Mouse (Mus musculus) T-helper 2 cell (primary cell): Measurements from ENCODE around the gene Mrpl24.
"Not testable (repeated sequence)": the region's sequence is repeated elsewhere in the genome, so short reads cannot be mapped to it uniquely, and the experiment has no call there.

ENCODE experiments used
- in situ Hi-C: fragments of 300-600 bp; cut with MboI, MseI; formaldehyde crosslinking; loops from one replicate; pipeline ENCODE4 v1.15.1; 2025; ENCODE audit warnings: high pct_unique_total_duplicates

Mrpl24 gene

GRCm38 (mm10) chr3:87919336-87920108 is at the start of gene Mrpl24:
Gene Mrpl24 (plus strand): TSS chr3:87919506.
- in situ Hi-C loops, result loop anchor here (10.0 kb wide), 1 partner anchor 1325 kb away; the partner anchor contains the start of genes Krtcap2 and Trim46

DNA sequence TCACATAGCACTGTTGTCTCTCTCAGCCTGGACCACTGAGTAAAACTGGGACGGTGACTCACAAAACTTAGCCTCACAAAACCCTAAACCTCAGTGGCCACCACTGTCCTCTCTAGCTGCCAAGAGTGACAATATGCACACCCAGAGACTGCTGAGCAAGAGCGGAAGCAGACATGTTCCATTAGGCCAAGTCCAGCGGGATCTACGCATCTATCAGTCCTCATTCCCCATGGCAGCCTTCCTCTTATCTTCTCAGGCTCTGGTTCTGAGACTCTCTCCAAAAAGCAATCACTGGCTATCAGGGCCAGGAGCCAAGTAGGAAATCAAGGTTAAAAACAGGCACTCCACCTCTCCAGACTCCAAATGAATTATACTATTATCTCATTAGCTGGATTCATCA is 41.6 kb upstream of the Mrpl24 start:
- in situ Hi-C loops, result no loop called here

GRCm38 (mm10) chr3:87884291-87884690 is 35.0 kb upstream of the Mrpl24 start:
- in situ Hi-C loops, result no loop called here

GRCm38 (mm10) chr3:87884708-87885251 is 34.5 kb upstream of the Mrpl24 start:
- in situ Hi-C loops, result no loop called here

GRCm38 (mm10) chr3:87885281-87886003 is 33.9 kb upstream of the Mrpl24 start, which contains the start of gene Prcc:
Gene Prcc (minus strand): TSS chr3:87885608.
- in situ Hi-C loops, result no loop called here

DNA sequence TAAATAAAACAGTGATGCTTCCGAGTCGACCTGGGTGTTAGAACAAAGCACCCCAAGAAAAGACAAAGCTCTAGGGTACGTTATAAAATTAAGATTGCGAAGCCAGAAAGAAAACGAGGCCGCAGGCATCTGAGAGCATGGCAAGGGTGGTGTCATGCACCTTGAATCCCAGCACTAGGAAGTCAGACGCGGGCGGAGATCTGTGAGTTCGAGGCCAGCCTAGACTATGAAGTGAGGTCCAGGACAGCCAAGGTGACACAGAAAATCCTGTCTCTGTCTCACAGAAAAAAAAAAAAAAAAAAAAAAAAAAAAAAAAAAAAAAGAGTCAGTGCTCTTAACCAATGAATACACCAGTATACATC is 33.3 kb upstream of the Mrpl24 start:
- in situ Hi-C loops, result no loop called here

GRCm38 (mm10) chr3:87886416-87886815 is 32.9 kb upstream of the Mrpl24 start:
- in situ Hi-C loops, result no loop called here

DNA sequence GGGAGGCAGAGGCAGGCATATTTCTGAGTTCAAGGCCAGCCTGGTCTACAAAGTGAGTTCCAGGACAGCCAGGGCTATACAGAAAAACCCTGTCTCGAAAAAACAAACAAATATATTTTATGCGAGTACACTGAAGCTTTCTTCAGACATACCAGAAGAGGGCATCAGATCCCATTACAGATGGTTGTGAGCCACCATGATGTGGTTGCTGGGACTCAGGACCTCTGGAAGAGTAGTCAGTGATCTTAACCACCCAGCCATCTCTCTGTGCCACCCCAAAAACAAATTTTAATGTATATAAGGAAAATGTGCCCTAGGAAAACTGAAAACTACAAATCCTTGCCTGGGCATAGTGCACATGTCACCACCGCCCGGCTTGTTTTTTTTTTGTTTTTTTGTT is 31.9 kb upstream of the Mrpl24 start:
- in situ Hi-C loops, result not testable (repeated sequence)

GRCm38 (mm10) chr3:87891481-87891880 is 27.8 kb upstream of the Mrpl24 start:
- in situ Hi-C loops, result no loop called here

- in situ Hi-C loops, result no loop called here
These were observed 25.9 kb upstream of the Mrpl24 start for GRCm38 (mm10) chr3:87893367-87893905.

DNA sequence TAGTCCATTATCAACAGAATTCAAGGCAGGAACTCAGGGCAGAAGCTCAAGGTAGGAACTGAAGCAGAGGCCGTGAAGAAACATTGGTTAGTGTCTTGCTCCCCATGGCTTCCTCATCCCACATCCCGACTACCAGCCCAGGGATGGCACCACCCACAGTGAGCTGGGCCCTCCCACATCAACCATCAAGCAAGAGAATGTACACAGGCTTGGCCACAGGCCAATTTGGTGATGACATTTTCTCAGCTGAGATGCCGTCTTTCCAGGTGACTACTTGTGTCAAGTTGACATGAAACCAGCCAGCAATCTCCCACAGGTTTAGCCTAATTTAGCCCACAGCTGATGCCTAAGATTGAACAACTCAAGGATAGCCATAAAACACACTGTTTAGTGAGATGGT is 20.0 kb upstream of the Mrpl24 start:
- in situ Hi-C loops, result no loop called here

- in situ Hi-C loops, result no loop called here
These were observed 19.5 kb upstream of the Mrpl24 start for GRCm38 (mm10) chr3:87899776-87900175.

DNA sequence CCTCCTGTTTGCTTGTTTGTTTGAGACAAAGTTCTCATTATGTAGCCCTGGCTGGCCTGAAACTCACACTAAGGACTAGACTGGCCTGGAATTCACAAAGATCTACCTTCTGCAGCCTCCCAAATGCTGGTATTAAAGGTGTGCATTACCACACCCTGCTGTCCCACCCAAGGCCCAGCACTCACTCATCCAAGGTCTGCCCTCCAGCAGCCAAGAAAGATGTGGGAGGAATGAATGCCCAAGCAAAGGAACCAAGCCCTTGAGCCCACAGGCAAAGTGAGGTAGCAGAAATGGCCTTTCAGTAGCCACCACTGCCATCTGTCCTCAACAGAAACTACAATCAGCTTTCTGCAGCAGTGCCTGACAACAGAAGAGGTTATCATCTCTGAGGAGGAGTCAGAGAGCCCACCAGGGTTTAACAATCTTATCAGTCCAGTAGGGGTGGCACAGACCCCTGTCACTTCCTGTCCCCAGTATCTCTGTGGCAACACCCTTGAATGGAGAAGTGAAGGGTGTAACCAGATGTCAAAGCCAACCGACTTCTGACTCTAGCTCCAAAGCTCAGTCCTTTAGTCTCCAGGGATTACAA is 18.2 kb upstream of the Mrpl24 start:
- in situ Hi-C loops, result no loop called here

DNA sequence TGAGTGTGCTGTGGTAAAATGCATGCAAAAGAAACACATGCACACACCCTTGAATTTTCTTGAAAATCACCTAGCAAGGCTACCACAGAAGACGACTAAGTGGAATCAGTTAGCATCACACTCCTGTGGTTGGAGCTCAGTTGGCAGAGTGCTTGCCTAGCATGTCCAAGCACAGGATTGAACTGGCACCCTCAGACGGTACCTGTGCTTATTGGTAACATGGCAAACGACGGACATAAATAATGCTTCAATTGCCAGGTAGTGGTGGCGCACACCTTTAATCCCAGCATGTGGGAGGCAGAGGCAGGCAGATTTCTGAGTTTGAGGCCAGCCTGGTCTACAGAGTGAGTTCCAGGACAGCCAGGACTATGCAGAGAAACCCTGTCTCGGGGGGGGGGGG is 17.3 kb upstream of the Mrpl24 start:
- in situ Hi-C loops, result not testable (repeated sequence)

GRCm38 (mm10) chr3:87903821-87904220 is 15.5 kb upstream of the Mrpl24 start:
- in situ Hi-C loops, result no loop called here

DNA sequence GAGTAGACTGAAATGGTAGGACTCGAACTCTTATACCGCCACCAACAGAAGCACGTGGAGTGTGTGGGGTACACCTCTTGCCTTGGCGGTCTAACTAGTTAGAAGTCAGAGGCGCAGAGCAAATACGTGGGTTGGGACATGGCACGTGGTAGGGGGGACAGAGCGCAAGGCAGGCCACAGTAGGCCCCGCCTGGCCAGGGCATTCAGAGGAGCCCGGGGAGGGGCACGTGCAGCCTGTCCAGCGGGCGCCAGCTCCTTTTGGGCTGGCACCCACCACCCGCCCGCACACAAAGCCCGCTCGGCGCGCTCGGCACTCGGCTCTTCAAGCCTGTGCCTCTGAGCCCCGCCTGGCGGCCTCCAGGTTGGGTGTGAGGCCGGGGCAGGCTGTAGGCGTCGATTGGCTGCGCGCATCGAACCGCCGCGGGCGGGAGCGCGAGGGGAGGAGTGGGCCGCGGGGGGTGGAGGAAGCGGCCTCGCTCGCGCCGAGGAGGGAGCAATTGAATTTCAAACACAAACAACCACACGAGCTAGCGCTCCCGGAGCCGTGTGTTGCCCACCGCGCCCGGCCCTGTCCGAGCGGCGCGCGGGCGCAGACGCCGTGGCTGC is 13.3 kb upstream of the Mrpl24 start, which contains the start of gene Hdgf:
TSS of gene Hdgf (plus strand) at position 442 of the 606 bp plus-strand sequence.
- in situ Hi-C loops, result no loop called here

GRCm38 (mm10) chr3:87906601-87906980 is 12.7 kb upstream of the Mrpl24 start:
- in situ Hi-C loops, result no loop called here

DNA sequence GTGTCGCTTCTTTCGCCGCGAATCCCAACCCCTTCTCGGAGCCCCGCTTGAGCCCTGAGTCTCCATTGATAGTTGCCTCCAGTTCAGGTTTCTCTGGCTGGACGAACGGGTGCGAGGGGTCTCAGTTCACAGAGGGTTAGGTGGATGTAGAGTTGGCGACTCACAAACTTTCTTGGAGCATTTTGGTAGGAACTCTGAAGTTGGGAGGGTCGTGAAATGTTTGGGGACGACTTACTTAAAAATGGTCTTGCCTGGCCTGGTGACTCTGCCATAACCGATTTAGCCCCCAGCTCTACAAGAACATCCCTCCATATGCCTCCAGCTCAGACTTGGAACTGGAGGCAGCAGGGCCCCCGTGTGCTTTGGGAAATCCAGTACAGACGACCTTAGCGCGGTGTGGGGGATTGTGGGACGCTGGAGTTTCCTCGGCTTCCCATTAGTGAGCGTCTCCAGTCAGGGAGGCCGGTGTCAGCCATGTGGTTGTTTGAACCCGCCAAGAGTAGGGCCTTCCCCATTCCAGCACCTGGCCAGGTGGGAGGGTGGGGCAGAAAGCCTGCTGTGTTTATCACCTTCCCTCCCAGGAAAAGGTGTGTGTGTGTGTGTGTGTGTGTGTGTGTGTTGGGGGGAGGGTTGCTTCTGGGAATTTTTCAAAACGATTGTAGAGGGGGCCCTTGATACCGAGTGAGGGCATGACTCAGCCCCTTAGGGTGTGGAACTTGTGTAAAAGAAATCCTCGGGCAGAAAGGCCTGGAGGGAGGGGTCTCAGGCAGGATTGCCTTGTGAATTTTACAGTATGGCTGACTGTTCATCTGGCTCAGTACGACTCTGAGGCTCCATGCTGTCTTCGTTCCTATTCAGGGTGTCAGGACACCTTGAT is 12.1 kb upstream of the Mrpl24 start:
- in situ Hi-C loops, result no loop called here

- in situ Hi-C loops, result no loop called here
These were observed 11.4 kb upstream of the Mrpl24 start for GRCm38 (mm10) chr3:87907906-87908305.

- in situ Hi-C loops, result no loop called here
These were observed 9.9 kb upstream of the Mrpl24 start for GRCm38 (mm10) chr3:87909381-87909780.

DNA sequence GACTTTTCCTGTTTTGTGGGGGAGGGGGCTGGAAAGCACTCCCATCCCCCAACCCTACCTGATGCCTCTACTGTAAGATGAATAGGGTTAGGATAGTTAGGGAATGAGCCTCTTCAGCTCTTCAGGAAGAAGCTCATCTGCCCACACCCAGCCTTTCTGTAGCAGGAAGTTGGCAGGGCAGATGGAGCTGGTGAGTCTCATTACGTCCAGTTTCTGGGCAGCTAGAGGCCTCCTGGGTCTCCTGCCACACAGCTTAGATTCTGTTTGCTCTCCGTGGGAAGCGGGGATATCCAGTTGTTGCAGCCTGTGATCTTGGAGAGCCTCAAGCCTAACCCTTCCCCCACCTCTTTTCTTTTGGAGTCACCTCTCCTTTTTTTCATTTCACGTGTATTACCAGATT is 9.4 kb upstream of the Mrpl24 start:
- in situ Hi-C loops, result no loop called here
